Mouse (Mus musculus) cortical plate, adult 2 months (tissue): ENCODE measurements around the gene Thop1. TPM values are rescaled to one million over a fixed set of nuclear protein-coding genes. Genes with fewer than 3 reads are reported as not detected.
"Not testable (repeated sequence)": the region's sequence is repeated elsewhere in the genome, so short reads cannot be mapped to it uniquely, and the experiment has no call there.

Experiments
- H3K27ac ChIP-seq: fragments of 200-500 bp; 2 replicates; pipeline ENCODE4 v1.5.1; 2012; ENCODE audit warnings: low read length, control low read depth, inconsistent platforms; ENCODE audit not compliant: insufficient read depth
- H3K4me1 ChIP-seq: fragments of 200-500 bp; 2 replicates; pipeline ENCODE4 v1.6.1; 2011; ENCODE audit warnings: low read length; ENCODE audit not compliant: control insufficient read depth, insufficient read depth
- H3K4me3 ChIP-seq: fragments of 200-500 bp; 2 replicates; pipeline ENCODE4 v1.5.1; 2011; ENCODE audit warnings: mild to moderate bottlenecking, low read length, control low read depth; ENCODE audit not compliant: insufficient read depth
- CTCF ChIP-seq: fragments of 200-500 bp; IDR thresholded peaks from 2 replicates; pipeline ENCODE4 v1.5.1; 2011; ENCODE audit warnings: mild to moderate bottlenecking, control low read depth, low read length; ENCODE audit not compliant: insufficient read depth; ENCODE audit errors: extremely low read depth
- POLR2A ChIP-seq: fragments of 200-500 bp; IDR thresholded peaks from 2 replicates; pipeline ENCODE4 v1.6.1; 2011; ENCODE audit warnings: mild to moderate bottlenecking, low read length, control low read depth; ENCODE audit not compliant: insufficient read depth; ENCODE audit errors: extremely low read depth
- polyA plus RNA-seq: library from polyadenylated mRNA; depleted of rRNA; stranded (reverse); fragments of >200 nt; gene quantifications from 2 replicates; pipeline ENCODE4 v1.2.3, GENCODE M21; 2012

Gene Thop1
- polyA plus RNA-seq, 1 experiment = 68.5 TPM

- H3K4me3 ChIP-seq = no peak overlapping the region
- peaks cover 9% of the 10 kb centered on the region; the same call in 1 of the 2 replicates for H3K4me1 ChIP-seq
- no peak for TF ChIP-seq CTCF
- no peak for TF ChIP-seq POLR2A
- H3K27ac ChIP-seq = no peak overlapping the region
These were observed 14.7 kb upstream of the Thop1 start for GRCm38 (mm10) chr10:81055169-81055568.

GRCm38 (mm10) chr10:81055802-81056340 lies 14.0 kb upstream of the Thop1 start:
- not testable (repeated sequence) for H3K4me3 ChIP-seq, H3K4me1 ChIP-seq, H3K27ac ChIP-seq

GRCm38 (mm10) chr10:81057406-81058130 lies 12.3 kb upstream of the Thop1 start:
- Histone ChIP-seq H3K27ac (no peak overlapping the region), H3K4me3 (no peak overlapping the region), H3K4me1 (peaks cover 9% of the 10 kb centered on the region; the same call in 1 of the 2 replicates)
- TF ChIP-seq POLR2A = no peak
- TF ChIP-seq CTCF = no peak

GRCm38 (mm10) chr10:81058896-81059295 lies 10.9 kb upstream of the Thop1 start:
- Histone ChIP-seq H3K4me1 (peaks cover 9% of the 10 kb centered on the region; the same call in 1 of the 2 replicates), H3K4me3 (peak overlapping the region; percentile 93; the same call in 1 of the 2 replicates), H3K27ac (no peak overlapping the region)
- TF ChIP-seq POLR2A (no peak), CTCF (no peak)

- H3K4me1 ChIP-seq = peaks cover 9% of the 10 kb centered on the region; the same call in 1 of the 2 replicates
- H3K4me3 ChIP-seq = peak within 1 kb of the TSS; percentile 93
- TF ChIP-seq CTCF (no peak), POLR2A (peak; percentile 69; the same call in 1 of the 2 replicates)
- no peak within 1 kb of the TSS for H3K27ac ChIP-seq
These were observed 10.0 kb upstream of the Thop1 start, which contains the start of gene Sgta for GRCm38 (mm10) chr10:81059603-81060543. Gene Sgta, minus strand, starts transcription at chr10:81060181.

- H3K4me1 ChIP-seq = peaks cover 8% of the 10 kb centered on the region; the same call in 1 of the 2 replicates
- no peak overlapping the region for H3K4me3 ChIP-seq
- no peak overlapping the region for H3K27ac ChIP-seq
- TF ChIP-seq CTCF = no peak
- TF ChIP-seq POLR2A = no peak
These were observed 7.1 kb upstream of the Thop1 start for GRCm38 (mm10) chr10:81062710-81063109.

- H3K4me1 ChIP-seq = not testable (repeated sequence)
These were observed 5.3 kb upstream of the Thop1 start for GRCm38 (mm10) chr10:81064519-81064918.

GRCm38 (mm10) chr10:81068706-81069105 lies 1.1 kb upstream of the Thop1 start:
- TF ChIP-seq CTCF (no peak), POLR2A (no peak)
- H3K4me3 ChIP-seq = no peak overlapping the region
- H3K27ac ChIP-seq = no peak overlapping the region
- peaks cover 3% of the 10 kb centered on the region; the same call in 1 of the 2 replicates for H3K4me1 ChIP-seq

More at GRCm38 (mm10) chr10:81064519-81064918, 5.3 kb upstream of the Thop1 start:
- not testable (repeated sequence) for H3K27ac ChIP-seq, H3K4me3 ChIP-seq

GRCm38 (mm10) chr10:81072290-81072689 lies 2.5 kb downstream of the Thop1 start:
- Histone ChIP-seq H3K4me3 (no peak overlapping the region), H3K27ac (no peak overlapping the region), H3K4me1 (peaks cover 3% of the 10 kb centered on the region; the same call in 1 of the 2 replicates)
- TF ChIP-seq POLR2A (no peak), CTCF (no peak)

- peaks cover 3% of the 10 kb centered on the region; the same call in 1 of the 2 replicates for H3K4me1 ChIP-seq
These were observed 3.6 kb downstream of the Thop1 start for GRCm38 (mm10) chr10:81073464-81073863.

More at GRCm38 (mm10) chr10:81073464-81073863, 3.6 kb downstream of the Thop1 start:
- no peak overlapping the region for H3K4me3 ChIP-seq
- H3K27ac ChIP-seq = no peak overlapping the region
- no peak for TF ChIP-seq POLR2A
- peak; percentile 29; the same call in 1 of the 2 replicates for TF ChIP-seq CTCF
